Mouse (Mus musculus): ENCODE data around the gene Rpl22.
A peak's percentile ranks its signal among the peaks of the same experiment; 100 is the strongest.

The Rpl22 gene

GRCm38 (mm10) chr4:152296874-152297861 lies 28.4 kb upstream of the Rpl22 start, which contains the start of gene Icmt:
TSS of gene Icmt (plus strand) at chr4:152297227.
- peak; percentile 98 for DNase-seq (ENCODE audit: low spot score)

GRCm38 (mm10) chr4:152298836-152299235 lies 26.7 kb upstream of the Rpl22 start:
- no peak for DNase-seq (ENCODE audit: low spot score)

- no peak for DNase-seq (ENCODE audit: low spot score)
These were observed 25.2 kb upstream of the Rpl22 start for GRCm38 (mm10) chr4:152300375-152300774.

DNA sequence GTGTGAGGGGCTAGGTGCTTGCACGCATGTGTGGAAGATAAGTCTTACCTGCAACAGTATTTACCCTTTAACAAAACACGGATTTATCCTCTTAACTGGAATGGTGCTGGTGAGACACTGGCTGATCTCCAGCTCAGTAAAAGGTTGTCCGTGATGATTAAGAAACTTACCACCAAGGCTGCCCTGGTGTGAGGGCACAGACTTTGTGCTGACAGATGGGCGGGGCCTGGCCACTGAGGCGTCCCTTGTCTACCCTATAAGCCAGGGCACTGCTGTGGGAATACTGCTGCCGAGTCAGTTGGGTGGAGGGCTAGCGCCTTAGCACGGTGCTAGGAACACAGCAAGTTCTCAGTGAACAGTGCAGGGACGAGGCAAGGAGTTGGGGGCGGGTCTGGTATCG lies 23.5 kb upstream of the Rpl22 start:
- no peak for DNase-seq (ENCODE audit: low spot score)

GRCm38 (mm10) chr4:152303172-152303571 lies 22.4 kb upstream of the Rpl22 start:
- DNase-seq (ENCODE audit: low spot score): no peak

- DNase-seq (ENCODE audit: low spot score): no peak
These were observed 20.9 kb upstream of the Rpl22 start for GRCm38 (mm10) chr4:152304685-152305084.

DNA sequence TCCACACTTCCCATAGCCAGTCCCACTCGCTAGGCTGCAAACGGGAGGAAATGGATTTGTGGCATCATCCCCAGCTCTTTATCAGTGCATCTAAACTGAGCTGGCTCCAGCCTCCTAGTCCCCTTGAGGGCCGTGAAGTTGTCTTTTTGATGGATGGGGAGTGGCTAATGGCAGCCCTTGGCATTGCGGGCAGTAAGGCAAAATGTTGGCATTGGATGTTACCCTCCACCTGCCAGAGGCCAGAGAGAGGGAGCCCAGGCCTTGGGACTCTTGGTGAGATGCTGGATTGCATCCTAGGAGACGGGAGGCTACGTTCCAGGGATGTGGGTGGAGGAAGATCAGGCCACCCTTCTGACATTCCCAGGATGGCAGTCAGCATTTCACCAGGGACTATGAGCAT lies 19.6 kb upstream of the Rpl22 start:
- no peak for DNase-seq (ENCODE audit: low spot score)

DNA sequence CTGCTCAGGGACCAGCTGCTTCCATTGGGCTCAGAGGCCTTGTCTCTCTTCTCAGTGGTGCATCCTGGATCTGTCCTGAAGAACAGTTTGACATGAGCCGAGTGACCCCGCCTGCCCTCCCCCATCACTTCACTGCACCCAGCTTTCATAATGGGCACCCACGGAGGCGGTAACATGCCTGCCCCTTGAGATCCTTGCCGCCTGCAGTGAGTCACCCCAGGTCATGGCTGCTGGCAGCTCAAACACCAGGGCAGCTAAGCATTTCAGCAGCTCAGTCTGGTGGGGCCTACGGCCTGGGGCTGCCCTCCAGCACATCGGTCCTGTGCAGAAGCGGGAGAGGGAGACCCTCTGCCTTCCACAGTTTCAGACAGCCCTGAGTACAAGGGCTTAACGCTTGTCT lies 18.0 kb upstream of the Rpl22 start:
- DNase-seq (ENCODE audit: low spot score): no peak

GRCm38 (mm10) chr4:152312186-152312585 lies 13.4 kb upstream of the Rpl22 start:
- no peak for DNase-seq (ENCODE audit: low spot score)

GRCm38 (mm10) chr4:152313211-152313632 lies 12.3 kb upstream of the Rpl22 start:
- peak; percentile 58 for DNase-seq (ENCODE audit: low spot score)

DNA sequence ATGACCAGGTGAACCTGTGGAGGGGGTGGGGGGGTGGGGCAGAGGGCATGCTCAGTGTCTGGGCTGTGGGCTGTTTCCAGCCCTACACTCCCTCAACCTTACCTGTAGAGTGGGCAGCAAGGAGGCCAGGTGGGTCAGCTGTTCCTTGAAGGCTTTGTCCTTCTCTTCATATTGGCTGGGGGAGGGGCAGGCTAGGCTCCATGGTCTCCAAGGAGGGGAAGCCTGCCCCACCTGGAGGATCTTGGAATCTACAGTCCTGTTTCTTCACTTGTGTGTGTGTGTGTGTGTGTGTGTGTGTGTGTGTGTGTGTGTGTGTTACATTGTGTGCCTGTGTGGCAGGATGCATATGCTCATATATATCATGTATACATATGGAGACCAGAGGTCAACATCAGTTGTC lies 11.6 kb upstream of the Rpl22 start:
- DNase-seq (ENCODE audit: low spot score): peak; percentile 64

DNA sequence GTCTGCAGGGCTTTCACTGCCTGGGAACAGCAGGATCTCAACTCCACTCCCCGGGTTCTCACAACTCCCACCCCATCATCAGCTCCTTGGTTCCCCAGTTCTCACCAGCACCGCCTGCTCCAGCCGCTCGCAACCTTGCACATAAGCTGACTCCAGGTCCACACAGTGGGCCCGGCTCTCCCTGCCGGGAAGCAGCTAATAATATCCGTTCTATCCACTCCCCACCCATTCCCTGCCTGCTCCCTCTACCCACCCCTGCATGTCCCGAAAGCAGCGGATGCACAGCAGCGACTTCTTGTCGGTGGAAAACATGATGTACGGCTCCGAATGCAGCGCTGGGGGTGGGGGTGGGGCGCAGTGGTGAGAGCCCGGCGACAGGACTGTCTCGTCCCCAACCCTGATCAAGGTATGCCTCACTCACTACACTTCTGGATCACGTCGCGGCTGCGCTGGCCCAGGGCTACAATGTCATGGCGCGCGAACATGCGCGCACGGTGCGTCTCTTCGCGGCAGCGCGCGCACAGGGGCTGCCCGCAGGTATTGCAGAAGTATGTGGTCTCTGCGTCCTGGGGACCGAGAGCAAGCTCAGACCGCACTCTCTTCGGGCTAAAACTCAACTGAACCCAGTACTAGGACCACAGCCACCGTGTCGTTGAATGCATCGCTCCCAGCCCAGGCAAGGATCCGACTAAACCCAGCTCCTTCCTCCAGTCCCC lies 9.9 kb upstream of the Rpl22 start:
- no peak for DNase-seq (ENCODE audit: low spot score)

GRCm38 (mm10) chr4:152317631-152318033 lies 7.9 kb upstream of the Rpl22 start:
- DNase-seq (ENCODE audit: low spot score): no peak

- peak; percentile 76 for DNase-seq (ENCODE audit: low spot score)
These were observed 6.9 kb upstream of the Rpl22 start, which contains the start of gene Rnf207 for GRCm38 (mm10) chr4:152318517-152319234. TSS of gene Rnf207 (minus strand) at chr4:152318993.

GRCm38 (mm10) chr4:152321464-152321863 lies 4.1 kb upstream of the Rpl22 start:
- DNase-seq (ENCODE audit: low spot score): no peak

GRCm38 (mm10) chr4:152324641-152325562 lies 640 bp upstream of the Rpl22 start:
- DNase-seq (ENCODE audit: low spot score): no peak

DNA sequence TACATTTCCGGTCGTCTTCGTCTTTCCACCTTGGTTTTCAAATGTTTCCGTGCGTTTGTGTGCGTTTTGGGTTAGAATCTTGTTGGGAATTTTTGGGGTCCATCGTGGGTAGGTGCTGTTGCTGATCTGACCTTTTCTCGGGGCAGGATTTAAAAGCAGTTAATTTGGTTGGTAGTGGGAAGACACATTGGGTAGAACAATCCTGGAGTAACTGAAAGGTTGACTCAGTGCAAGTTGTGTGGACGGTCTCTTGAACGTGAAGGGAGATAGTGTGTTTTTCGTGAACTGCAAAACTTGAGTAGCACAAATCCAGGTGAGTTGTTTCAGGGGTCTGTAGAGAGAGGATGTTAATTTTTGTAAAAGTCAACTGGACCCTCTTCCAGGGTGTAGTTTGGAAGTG lies 1.0 kb downstream of the Rpl22 start:
- DNase-seq (ENCODE audit: low spot score): no peak

DNA sequence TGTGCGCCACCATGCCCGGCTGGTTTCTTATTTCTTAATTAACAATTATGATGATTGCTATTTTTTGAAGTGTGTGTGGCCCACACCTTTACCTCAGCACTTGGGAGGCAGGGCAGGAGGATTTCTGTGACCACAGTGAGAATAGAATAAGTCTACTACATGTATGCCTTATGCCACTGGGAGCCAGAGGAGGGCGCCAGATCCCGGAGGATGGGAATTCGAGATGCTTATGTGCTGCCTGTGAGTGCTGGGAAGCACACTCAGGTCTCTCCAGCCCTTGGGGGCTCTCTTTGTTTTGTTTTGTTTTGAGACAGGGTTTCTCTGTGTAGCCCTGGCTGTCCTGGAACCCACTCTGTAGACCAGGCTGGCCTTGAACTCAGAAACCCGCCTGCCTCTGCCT lies 3.1 kb downstream of the Rpl22 start:
- peak; percentile 72 for DNase-seq (ENCODE audit: low spot score)

- DNase-seq (ENCODE audit: low spot score): peak; percentile 86
These were observed 7.4 kb downstream of the Rpl22 start for GRCm38 (mm10) chr4:152332952-152333351.

GRCm38 (mm10) chr4:152333587-152333986 lies 8.0 kb downstream of the Rpl22 start:
- DNase-seq (ENCODE audit: low spot score): no peak

GRCm38 (mm10) chr4:152337772-152338171 lies 12.2 kb downstream of the Rpl22 start:
- DNase-seq (ENCODE audit: low spot score): no peak

All from embryo, embryonic 10.5 days (tissue).